Mouse (Mus musculus) 3134 (cell line): ENCODE measurements around the gene Gm5426.
"Not testable (repeated sequence)": the region's sequence is repeated elsewhere in the genome, so short reads cannot be mapped to it uniquely, and the experiment has no call there.

Source experiments
- DNase-seq: peaks from one replicate; pipeline ENCODE4 v3.0.0-alpha.2; 2011; ENCODE audit warnings: low spot score; ENCODE audit not compliant: insufficient read length; ENCODE audit errors: extremely low read depth

Gm5426 gene

DNA sequence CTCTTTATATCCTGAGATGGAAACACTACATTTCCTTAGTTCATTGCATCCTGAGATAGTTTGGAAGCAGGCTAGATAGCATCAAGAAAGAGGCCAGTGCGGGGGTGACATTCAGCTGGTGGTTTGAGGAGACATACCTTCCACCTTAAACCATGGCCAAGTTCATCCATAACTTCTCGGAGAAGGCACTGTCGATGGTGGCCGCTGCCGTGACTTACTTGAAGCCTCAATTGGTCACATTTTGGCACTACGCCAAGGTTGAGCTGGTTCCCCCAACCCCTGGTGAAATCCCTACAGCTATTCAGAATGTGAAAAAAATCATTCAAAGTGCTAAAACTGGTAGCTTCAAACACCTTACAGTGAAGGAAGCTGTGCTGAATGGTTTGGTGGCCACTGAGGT, at the start of gene Gm5426:
Gene Gm5426, plus strand, starts transcription at position 153 of the 400 bp plus-strand sequence.
- not testable (repeated sequence) for DNase-seq

DNA sequence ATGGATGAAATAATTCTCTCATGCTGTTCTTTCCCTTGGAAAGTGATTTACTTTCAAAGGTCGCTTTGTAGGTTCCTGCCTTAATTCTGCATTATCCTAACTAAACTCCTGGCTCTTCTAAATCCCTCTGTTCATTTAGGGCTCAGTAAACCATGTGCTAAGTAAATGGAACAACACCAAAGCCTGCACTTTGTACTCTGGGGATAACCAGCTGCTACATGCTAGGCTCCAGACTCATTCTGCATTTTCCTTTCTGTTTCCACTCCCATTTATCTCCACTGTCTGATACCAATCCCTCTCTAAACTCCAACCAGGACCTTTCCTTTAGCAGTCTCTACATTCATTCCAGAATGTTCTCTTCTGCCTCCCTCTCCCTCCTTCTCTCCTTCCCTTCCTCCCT, 46.7 kb upstream of the Gm5426 start:
- no peak for DNase-seq

DNA sequence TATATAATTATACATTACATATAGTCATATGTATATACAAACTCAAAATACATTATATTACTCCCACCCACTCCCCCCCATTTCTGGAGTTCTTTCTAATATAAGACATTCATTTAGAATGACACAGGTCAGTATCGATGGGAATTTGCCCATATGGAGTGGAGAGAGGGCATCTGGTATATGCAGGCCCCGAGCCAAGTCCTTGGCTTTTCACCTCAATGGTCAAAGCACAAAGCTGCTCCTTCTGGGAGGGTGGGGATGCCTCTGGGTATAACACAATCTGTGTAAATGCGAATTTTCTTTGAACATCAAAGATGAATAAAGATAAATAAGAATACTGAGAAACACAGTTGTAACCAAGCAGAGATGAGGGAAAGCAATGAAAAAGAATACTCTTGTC, 46.0 kb upstream of the Gm5426 start:
- DNase-seq: no peak

DNA sequence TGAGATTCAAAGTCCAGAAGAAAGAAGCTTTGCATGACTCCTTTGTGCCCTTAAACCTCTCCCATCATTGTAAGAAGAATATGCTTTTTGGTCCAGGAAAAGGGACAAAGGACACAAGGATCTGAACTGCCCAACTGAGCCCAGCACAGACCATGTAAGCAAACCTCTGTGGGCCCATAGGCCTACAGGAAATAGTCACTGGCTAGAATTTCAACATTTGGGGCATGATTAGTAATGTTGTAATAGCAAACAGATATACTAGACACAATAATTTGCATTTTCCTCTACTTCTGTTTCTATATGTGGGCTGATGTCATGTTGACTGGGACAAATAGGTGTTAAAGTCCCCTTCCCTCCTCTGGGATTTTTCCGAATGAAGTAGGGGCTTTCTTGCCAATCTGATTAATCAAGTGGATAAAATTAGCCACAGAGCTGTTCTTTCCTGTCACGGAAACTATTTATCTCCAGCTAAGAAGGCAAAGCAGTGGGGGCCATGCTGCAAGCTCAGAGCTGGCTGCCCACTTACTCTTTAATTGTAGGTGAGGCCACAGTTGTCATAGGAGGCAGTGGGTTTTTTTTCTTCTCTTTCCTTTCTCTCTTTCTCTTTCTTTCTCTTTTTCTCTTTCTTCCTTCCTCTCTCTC, 42.4 kb upstream of the Gm5426 start:
- no peak for DNase-seq

DNA sequence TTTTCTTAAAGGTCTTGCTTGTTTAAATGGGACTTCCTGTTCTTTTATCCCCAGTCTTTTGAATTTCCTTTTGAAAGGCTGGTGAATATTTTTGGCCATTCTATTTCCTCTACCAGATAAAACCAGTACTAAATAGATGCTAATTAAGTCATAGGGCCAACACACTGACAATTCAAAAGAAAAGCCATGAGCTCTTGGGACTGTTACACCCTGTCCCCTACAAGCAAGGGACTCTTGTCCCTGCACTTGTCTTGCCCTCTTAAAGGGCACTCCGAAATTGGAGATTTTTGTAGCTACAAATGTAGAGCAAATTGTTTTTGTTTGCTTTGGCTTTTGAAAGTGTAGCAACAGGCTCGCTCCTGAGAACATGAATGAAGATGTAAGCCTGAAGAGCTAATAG, 41.8 kb upstream of the Gm5426 start:
- DNase-seq: no peak

DNA sequence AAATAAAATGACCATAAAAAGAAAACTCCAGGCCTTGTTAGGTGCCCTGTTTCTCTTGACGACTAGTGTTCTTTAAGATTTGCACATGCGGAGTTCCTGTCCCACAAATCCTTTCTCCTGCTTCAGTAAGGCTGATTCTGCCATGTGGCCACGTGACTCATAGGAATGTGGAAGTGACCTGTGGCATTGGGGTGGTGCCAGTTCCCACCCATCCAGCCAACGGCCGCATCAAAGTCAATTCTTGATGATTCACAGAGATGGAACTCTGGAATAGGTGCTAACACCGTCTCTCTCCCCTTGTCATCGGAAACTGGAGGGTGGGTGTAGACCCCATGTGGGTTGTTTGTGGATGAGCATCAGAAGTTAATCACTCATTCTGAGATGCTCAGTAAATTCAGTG, 39.7 kb upstream of the Gm5426 start:
- peak; percentile 46 for DNase-seq

DNA sequence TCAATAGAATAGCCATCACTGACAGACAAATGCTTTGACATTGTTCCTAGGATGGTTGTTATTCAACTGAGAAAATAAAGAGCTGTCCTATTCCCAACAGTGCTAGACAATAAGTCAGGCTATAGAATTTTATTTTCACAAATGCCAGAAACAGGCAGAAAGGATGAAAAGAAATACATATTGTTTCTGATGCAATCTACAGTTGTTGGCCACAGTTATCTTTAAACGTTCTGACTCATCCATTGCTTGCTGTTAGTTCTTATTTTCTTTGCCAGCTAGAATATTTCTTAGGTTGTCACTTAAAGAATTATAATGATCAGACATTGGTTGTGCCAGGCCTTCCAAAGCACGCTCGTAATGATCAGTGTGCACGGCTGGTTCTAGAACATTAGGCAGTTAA, 35.4 kb upstream of the Gm5426 start:
- no peak for DNase-seq

DNA sequence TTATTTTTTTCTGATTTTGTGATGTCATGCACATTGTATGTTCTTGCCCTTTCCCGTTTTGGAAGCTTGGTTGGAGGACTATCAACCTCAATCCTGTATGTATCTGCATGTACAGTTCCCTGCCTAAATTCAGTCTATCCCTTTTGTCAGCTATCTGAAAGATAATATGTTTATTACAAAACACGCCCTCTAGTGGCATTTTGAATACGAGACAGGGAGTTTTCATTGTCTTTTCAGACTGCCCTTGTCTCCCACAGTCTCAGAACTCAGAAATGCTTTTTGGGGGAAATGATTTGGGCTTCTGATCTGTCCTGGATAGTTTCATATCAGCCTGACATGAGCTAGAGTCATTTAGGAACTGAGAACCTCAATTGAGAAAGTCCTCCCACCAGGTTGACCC, 32.2 kb upstream of the Gm5426 start:
- no peak for DNase-seq

DNA sequence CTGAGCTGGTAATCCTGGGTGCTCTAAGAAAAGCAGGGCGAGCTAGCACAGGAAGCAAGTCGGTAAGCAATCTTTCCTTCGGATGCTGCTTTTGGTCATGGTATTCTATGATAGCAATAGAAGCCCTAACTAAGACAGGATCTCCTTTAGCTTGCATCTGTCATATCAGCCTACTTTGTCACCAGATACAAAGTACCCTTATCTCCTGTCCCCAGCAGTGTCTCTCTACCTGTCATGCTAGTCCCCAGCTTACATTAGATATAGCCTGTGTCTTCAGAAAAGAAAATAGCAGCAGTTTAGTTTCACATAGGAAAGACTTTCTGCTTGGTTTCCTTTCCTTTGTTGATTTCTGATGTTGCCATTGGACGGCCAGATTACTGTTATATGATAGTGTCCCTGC, 31.8 kb upstream of the Gm5426 start:
- no peak for DNase-seq

DNA sequence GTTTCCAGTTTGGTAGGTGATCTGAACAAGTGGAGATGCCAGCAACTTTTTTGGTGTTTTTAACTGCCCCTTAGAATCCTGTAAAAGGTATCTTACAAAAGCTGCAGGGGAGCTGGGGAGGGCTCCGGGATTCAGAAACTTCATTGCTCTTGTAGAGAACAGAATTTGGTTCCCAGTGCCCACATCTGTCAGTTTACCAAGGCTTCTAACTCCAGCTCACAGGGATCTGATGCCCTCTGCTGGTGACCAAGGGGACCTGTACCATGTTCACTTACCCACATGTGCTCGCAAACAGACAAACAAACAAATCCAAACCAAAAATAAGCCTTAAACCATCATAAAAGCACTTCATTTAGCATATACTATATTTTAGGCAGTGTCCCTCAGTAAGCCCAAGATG, 31.3 kb upstream of the Gm5426 start:
- DNase-seq: peak; percentile 9

DNA sequence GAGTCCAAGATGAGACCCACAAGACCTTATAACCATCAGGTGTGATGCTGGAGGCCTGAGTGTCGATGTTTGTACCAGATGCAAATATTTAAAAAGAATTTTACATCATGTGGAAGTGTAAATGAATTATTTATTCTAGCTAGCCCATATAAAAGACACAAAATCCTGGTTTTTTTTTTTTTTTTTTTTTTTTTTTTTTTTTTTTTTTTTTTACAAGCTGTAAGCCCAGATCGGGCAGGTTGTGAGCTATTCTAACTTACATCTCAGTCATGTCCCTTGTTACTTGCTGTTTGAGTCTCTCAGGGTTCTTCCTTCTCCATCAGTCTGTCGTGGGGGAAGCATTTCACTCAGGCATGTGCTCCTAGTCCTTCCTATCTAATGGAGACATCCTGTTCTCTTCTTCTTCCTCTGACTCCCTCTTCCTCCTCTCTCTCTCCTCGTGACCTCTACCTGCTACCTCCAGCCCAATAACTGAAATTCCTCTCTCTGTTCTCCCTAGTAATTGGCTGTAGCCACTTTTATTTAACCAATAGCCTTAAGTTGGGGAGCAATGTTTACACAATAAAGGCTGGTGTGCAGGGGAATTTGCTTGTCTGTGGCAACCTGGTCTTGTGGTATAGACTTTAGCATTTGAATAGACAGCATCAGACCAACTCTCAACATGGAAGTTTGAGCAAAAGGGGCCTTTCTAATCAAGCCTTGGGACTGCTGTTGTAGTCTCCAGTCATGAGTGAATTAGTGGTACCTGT, 29.3 kb upstream of the Gm5426 start:
- DNase-seq: no peak

DNA sequence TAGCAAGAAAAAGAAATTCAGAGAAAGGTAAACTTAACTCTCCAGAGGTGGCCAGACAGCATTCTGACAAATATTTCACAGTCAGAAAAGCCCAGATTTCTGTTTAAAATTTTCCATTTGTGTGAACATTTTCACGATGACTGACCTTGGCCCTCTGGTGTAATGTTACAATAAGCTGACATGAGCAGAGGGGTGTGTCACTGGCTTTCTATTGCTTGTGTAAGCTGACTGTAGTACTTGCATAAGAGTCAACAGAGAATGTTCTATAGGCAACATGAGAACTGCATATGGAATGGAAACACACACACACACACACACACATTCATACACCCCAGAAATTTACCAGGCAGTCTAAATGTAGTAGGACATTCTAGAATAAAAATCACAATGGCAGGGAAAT, 28.6 kb upstream of the Gm5426 start:
- no peak for DNase-seq

DNA sequence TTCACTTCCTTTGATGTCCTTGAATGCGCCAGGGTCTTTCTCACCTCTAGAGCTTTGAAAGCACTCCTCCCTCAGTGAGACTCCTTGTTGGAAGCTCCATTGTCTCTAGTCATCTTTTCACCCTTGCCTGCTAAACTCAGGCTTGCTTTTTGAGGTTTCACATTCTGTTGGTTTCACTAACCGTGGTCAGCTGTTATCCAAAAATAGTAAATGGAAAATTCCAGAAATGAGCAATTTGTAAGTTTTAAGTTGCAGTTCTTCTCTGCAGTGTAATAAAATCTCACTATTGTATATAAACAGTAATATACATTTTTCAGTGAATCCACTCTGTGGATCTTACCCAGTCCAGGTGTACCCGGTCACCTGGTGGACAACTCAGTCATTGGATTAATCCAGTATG, 21.1 kb upstream of the Gm5426 start:
- DNase-seq: no peak

DNA sequence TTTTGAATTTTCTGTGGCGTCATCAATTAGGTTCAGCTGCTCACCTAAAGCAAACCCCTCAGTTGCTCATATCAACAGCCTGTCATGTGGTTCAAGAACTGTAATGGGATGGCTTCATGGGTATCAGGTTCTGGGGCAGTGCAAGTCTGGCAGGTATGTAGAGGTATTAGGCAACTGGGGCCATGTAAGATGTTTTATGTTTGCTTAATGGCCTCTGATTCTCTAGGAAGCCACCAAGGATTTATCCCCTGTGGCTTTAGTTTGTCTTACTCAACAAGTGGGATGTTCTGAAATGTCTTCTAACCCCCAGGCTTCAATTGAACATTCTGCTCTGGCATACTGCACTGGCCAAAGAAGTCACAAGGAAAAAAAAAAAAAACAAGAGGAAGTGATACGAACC, 15.6 kb upstream of the Gm5426 start:
- DNase-seq: no peak

DNA sequence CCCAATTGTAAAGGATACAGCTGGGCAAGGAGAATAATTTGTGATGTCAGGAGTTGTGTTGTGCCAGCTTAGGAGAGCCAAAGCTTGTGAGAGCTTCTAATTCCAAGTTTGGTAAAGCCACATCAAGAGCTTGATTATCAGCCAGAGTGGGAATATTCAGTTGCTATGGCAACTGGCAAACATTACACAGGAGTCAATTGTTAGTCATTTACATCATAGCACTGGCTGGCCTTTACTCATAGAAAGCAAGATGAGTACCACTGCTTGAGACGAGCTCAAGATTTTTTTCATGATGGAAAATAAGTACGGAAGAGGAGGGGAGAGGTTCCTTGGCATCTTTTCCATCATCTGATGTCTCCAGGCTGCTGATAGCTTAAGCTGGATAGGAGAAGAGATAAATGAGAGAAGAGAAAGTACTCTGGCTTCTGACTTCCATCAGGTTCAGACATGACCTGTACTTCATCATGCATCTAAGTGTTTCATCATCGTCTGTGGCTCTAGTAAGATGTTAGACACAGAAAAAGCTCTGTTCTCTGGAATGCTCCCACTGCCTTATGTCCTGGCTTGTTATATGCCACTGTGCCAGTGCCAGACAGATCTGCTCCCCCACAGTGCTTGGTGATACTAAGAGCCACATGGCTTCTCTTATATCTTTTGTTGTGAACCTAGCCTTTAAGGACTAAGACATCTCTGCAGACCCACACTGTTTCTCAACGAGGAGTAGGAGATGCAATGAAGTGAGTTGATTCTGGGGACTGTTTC, 15.0 kb upstream of the Gm5426 start:
- DNase-seq: no peak

DNA sequence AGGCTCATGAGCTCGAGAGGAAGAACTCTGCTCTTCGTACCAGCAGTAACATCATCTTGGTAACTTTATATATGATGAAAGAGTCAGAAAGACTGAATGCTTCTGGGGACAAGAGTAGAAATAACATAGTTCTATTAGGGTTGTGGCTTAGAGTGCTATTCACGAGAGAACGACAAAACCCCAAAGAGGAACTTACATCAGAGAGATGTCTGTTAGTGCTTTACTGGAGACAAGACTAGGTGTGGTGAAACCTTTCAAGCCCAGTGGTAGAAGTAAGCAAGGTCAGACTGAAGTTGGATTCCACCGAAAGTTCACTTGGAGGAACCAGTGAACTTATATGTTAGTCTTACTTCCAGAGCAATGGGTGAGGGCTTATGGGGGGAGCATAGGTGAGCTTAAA, 12.5 kb upstream of the Gm5426 start:
- DNase-seq: no peak

DNA sequence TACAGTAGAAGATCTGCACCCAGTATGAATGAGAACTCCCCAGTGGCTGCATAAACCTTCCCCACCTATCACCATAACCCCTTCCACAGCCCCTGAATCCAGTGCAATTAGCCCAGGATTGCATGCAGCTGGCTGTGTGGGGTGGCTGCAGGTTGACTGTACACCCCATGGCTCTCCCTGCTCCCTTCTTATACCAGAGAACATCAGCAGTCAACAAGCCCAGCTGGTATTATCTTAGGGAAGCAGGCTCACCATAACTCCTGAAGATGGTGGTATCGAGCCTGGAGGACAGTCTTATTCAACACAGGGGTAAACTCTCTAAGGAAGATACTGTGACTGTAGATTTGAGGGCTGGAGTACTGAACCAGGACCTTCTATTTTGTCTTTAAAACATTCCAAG, 12.1 kb upstream of the Gm5426 start:
- no peak for DNase-seq

DNA sequence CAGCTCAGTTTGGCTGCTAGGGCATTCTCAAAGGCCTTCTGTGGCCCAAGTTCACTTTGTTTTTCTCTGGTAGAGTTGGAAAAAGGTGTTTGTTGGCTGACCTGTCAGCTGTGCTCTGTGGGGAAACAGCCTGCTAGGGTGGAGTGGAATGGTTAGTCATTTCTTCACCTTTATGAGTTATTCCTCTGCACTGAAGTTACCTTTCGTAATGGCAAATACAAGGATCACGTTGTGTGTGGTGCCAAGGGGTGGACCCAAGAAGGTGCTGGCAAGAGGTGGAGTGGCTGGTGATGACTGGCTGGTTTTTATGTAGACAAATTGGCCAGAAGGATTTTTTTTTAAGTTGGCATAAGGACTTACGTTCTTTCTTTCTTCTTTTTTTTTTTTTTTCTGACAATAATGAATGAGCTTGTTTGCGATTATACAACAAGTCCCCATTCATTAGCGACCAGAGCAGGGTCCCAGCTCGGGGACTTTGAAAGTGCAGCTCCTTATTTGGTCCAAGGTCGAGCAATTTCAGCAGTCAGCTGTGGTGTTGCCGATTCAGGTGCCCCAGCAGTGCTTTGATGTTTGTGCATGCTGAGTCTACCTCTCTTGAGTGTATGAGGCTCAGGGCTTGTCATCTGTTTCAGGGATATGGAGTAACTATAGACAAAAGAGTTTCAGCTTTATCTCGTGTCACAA, 10.5 kb upstream of the Gm5426 start:
- DNase-seq: no peak

DNA sequence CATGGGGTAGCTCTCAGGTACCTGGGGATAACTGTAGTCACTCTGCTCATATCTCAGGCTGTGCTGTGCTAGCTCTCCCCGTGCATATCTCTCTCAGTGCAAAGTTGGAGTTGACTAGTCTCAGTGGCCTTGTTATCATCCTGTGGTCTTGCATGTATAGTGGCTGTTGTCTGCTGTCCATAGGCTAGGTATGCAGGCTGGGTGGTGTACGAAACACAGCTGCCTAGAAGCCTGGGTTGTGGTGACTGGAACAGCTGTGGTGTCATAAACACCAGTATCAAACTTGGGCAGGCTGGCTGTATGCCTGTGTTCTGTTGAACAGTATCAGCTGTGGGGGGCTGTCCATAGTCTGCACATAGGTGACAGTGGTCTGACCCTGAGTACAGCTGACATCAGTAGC, 7.2 kb upstream of the Gm5426 start:
- DNase-seq: no peak

DNA sequence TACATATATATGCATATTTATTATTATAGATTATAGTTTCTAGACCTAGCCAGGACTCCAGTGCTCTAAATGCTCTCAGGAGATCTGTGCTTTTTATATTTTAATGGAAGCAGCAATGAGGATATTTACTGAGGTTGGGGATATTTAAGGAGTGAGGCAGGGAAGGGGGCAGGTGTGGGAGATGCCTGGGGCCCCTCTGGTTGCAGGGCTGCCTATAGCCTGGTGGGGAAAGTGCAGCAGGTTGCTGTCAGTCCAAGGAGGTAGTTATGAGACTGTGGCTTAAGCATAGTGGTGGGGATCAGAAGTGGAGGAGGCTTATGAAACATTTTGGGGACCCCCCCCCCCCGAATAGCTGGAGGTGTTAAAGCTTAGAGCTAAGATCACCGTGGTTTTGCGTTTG, 6.0 kb upstream of the Gm5426 start:
- no peak for DNase-seq

DNA sequence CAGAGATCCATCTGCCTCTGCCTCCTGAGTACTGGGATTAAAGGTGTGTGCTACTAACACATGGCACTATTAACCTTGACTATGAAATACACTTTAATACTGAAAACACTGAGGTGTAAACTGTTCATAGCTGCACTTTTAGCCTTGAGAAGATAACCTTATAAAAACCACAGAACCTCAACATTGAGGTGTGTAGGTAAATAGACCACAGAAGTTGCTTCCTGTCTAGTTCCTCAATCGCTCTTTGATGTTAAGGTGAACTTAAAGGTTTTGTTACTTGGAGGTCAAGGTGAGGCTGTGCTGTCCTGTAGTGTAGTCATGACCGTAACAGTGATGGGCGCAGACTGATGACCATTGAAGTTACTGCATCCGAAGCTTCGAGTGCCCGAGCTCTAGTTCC, 5.3 kb upstream of the Gm5426 start:
- DNase-seq: no peak
